Mouse (Mus musculus): ENCODE results near the gene Hydin. TPM values are rescaled to one million over a fixed set of nuclear protein-coding genes. Genes with fewer than 3 reads are reported as not detected.

Hydin gene
- not detected in 2 replicates for polyA plus RNA-seq (2012; ENCODE audit: insufficient read depth, low replicate concordance)

GRCm38 (mm10) chr8:110266741-110267140 lies at the start of gene Hydin:
TSS of gene Hydin (plus strand) at chr8:110266977.
- peaks cover 20% of the 10 kb centered on the region for H3K27me3 ChIP-seq (replicated peaks)
- H3K4me3 ChIP-seq (replicated peaks), result no peak within 1 kb of the TSS
- no peaks in the 10 kb centered on the region for H3K36me3 ChIP-seq (replicated peaks; ENCODE audit: low read length)
- H3K4me1 ChIP-seq, result 0 out of 2 replicates have a peak, but pooled peaks cover 3% of the 10 kb centered on the region
- H3K9me3 ChIP-seq, result peaks cover 9% of the 10 kb centered on the region; the same call in 1 of the 2 replicates
- no peak for TF ChIP-seq GATA1 (IDR thresholded peaks at IDR 0.05; ENCODE audit: borderline replicate concordance, low read length)
- no peak for TF ChIP-seq FLI1 (IDR thresholded peaks at IDR 0.05; ENCODE audit: low read length)

- Histone ChIP-seq H3K9me3 (peaks cover 16% of the 10 kb centered on the region), H3K4me3 (replicated peaks) (peak overlapping the region; percentile 95), H3K4me1 (peaks cover 17% of the 10 kb centered on the region), H3K27me3 (replicated peaks) (peaks cover 4% of the 10 kb centered on the region), H3K36me3 (replicated peaks; ENCODE audit: low read length) (peaks cover 29% of the 10 kb centered on the region)
- TF ChIP-seq GATA1 (IDR thresholded peaks at IDR 0.05; ENCODE audit: borderline replicate concordance, low read length) (no peak), FLI1 (IDR thresholded peaks at IDR 0.05; ENCODE audit: low read length) (no peak)
These were observed 49.6 kb upstream of the Hydin start for GRCm38 (mm10) chr8:110217198-110217597.

- H3K9me3 ChIP-seq, result peaks cover 21% of the 10 kb centered on the region
- peaks cover 34% of the 10 kb centered on the region for H3K36me3 ChIP-seq (replicated peaks; ENCODE audit: low read length)
- peaks cover 17% of the 10 kb centered on the region for H3K4me1 ChIP-seq
- peaks cover 4% of the 10 kb centered on the region for H3K27me3 ChIP-seq (replicated peaks)
- TF ChIP-seq FLI1 (IDR thresholded peaks at IDR 0.05; ENCODE audit: low read length) (no peak), GATA1 (IDR thresholded peaks at IDR 0.05; ENCODE audit: borderline replicate concordance, low read length) (no peak)
- H3K4me3 ChIP-seq (replicated peaks), result peak overlapping the region; percentile 95
These were observed 49.1 kb upstream of the Hydin start for GRCm38 (mm10) chr8:110217681-110218131.

GRCm38 (mm10) chr8:110218511-110218910 lies 48.3 kb upstream of the Hydin start:
- Histone ChIP-seq H3K27me3 (replicated peaks) (peaks cover 4% of the 10 kb centered on the region), H3K4me1 (peaks cover 17% of the 10 kb centered on the region), H3K4me3 (replicated peaks) (peak overlapping the region; percentile 95), H3K9me3 (peaks cover 26% of the 10 kb centered on the region), H3K36me3 (replicated peaks; ENCODE audit: low read length) (peaks cover 42% of the 10 kb centered on the region)
- TF ChIP-seq FLI1 (IDR thresholded peaks at IDR 0.05; ENCODE audit: low read length), result no peak
- TF ChIP-seq GATA1 (IDR thresholded peaks at IDR 0.05; ENCODE audit: borderline replicate concordance, low read length), result no peak

GRCm38 (mm10) chr8:110220936-110221335 lies 45.8 kb upstream of the Hydin start:
- no peak for TF ChIP-seq GATA1 (IDR thresholded peaks at IDR 0.05; ENCODE audit: borderline replicate concordance, low read length)
- no peak for TF ChIP-seq FLI1 (IDR thresholded peaks at IDR 0.05; ENCODE audit: low read length)
- Histone ChIP-seq H3K9me3 (peaks cover 34% of the 10 kb centered on the region), H3K4me3 (replicated peaks) (no peak overlapping the region), H3K4me1 (peaks cover 13% of the 10 kb centered on the region), H3K36me3 (replicated peaks; ENCODE audit: low read length) (peaks cover 47% of the 10 kb centered on the region), H3K27me3 (replicated peaks) (no peaks in the 10 kb centered on the region)

GRCm38 (mm10) chr8:110230803-110231202 lies 36.0 kb upstream of the Hydin start:
- Histone ChIP-seq H3K9me3 (peaks cover 8% of the 10 kb centered on the region), H3K4me1 (no peaks in the 10 kb centered on the region), H3K4me3 (replicated peaks) (no peak overlapping the region), H3K36me3 (replicated peaks; ENCODE audit: low read length) (no peaks in the 10 kb centered on the region), H3K27me3 (replicated peaks) (no peaks in the 10 kb centered on the region)
- TF ChIP-seq GATA1 (IDR thresholded peaks at IDR 0.05; ENCODE audit: borderline replicate concordance, low read length) (no peak), FLI1 (IDR thresholded peaks at IDR 0.05; ENCODE audit: low read length) (no peak)

GRCm38 (mm10) chr8:110242278-110243177 lies 24.2 kb upstream of the Hydin start:
- no peak overlapping the region for H3K4me3 ChIP-seq (replicated peaks)
- no peaks in the 10 kb centered on the region for H3K4me1 ChIP-seq
- peaks cover 5% of the 10 kb centered on the region; the same call in 1 of the 2 replicates for H3K9me3 ChIP-seq
- no peaks in the 10 kb centered on the region for H3K36me3 ChIP-seq (replicated peaks; ENCODE audit: low read length)
- no peak for TF ChIP-seq GATA1 (IDR thresholded peaks at IDR 0.05; ENCODE audit: borderline replicate concordance, low read length)
- no peaks in the 10 kb centered on the region for H3K27me3 ChIP-seq (replicated peaks)

GRCm38 (mm10) chr8:110244566-110244965 lies 22.2 kb upstream of the Hydin start:
- no peaks in the 10 kb centered on the region for H3K27me3 ChIP-seq (replicated peaks)
- no peak overlapping the region for H3K4me3 ChIP-seq (replicated peaks)
- H3K36me3 ChIP-seq (replicated peaks; ENCODE audit: low read length), result no peaks in the 10 kb centered on the region
- H3K9me3 ChIP-seq, result peaks cover 5% of the 10 kb centered on the region; the same call in 1 of the 2 replicates
- TF ChIP-seq FLI1 (IDR thresholded peaks at IDR 0.05; ENCODE audit: low read length) (no peak), GATA1 (IDR thresholded peaks at IDR 0.05; ENCODE audit: borderline replicate concordance, low read length) (no peak)
- H3K4me1 ChIP-seq, result no peaks in the 10 kb centered on the region

GRCm38 (mm10) chr8:110247238-110247637 lies 19.5 kb upstream of the Hydin start:
- no peaks in the 10 kb centered on the region for H3K27me3 ChIP-seq (replicated peaks)
- no peaks in the 10 kb centered on the region for H3K36me3 ChIP-seq (replicated peaks; ENCODE audit: low read length)
- peaks cover 5% of the 10 kb centered on the region; the same call in 1 of the 2 replicates for H3K9me3 ChIP-seq
- TF ChIP-seq GATA1 (IDR thresholded peaks at IDR 0.05; ENCODE audit: borderline replicate concordance, low read length), result no peak
- TF ChIP-seq FLI1 (IDR thresholded peaks at IDR 0.05; ENCODE audit: low read length), result no peak
- no peaks in the 10 kb centered on the region for H3K4me1 ChIP-seq
- H3K4me3 ChIP-seq (replicated peaks), result no peak overlapping the region

GRCm38 (mm10) chr8:110253986-110254385 lies 12.8 kb upstream of the Hydin start:
- Histone ChIP-seq H3K4me1 (no peaks in the 10 kb centered on the region), H3K36me3 (replicated peaks; ENCODE audit: low read length) (no peaks in the 10 kb centered on the region), H3K4me3 (replicated peaks) (no peak overlapping the region), H3K9me3 (no peaks in the 10 kb centered on the region), H3K27me3 (replicated peaks) (peaks cover 2% of the 10 kb centered on the region)
- TF ChIP-seq GATA1 (IDR thresholded peaks at IDR 0.05; ENCODE audit: borderline replicate concordance, low read length), result no peak
- no peak for TF ChIP-seq FLI1 (IDR thresholded peaks at IDR 0.05; ENCODE audit: low read length)
